Mouse (Mus musculus) cerebellum, postnatal 14 days (tissue): Measurements from ENCODE around the gene Nprl3.

Experiments
- DNase-seq, 2 experiments: peaks; one replicate each; pipeline ENCODE4 v3.0.0; 2021; ENCODE audit warnings: mixed read lengths in 2 of 2

The Nprl3 gene

DNA sequence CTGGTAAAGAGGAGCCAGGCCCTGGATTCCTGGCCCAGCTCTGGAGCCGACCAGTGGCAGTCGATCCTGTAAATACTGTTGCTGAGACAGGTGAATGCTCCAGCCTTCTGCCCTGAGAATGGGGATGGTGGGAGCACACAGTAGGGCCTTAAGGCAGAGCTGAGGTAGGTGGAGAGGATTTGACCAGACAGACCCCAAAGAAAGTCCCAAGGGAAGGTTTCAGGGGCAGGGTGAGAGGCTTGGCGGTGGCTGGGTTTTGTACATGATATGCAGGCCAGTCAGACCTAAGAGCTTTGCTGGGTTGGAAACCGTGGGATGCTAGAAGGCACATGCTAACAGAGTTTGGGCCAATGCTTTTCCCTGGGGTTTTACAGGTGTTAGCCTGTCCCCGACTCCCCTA, 72.9 kb downstream of the Nprl3 start:
- no peak for DNase-seq

DNA sequence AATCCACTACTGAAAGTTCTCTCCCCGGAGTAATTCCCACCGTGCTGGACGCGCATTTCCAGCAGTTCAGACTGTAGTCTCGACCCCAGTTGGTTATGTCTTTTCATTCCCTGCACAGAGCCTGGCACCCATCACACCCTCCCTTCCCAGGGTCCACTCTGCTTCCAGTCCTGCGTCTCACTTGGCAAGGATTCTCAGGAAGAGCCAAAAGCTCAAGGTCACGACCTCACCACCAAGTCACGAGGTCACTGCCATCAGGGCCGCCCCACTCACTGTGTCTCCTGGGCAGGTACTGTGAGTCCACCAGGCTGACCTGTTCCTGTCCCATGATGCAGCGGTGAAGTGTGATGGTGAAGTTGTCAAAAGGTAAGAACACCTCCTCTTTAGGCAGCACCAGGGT, 73.4 kb downstream of the Nprl3 start:
- DNase-seq, result no peak

DNA sequence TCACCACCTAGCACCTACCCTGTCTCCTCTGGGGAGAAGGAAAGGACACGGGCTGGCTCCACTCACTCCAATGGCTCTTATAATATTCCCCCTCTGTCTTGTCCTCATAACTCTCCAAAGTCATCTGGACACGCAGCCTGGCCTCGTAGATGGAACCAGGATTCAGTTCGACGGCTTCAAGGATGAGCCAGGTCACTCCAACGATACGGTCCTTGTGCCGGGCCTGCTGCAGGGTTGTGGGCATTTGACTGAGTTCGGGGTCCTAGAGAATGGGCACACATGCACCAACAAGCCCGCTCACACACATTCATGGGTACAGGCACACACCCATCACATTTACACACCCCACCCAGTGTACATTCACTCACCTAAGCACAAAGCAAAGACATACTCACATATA, 74.4 kb downstream of the Nprl3 start:
- no peak for DNase-seq

DNA sequence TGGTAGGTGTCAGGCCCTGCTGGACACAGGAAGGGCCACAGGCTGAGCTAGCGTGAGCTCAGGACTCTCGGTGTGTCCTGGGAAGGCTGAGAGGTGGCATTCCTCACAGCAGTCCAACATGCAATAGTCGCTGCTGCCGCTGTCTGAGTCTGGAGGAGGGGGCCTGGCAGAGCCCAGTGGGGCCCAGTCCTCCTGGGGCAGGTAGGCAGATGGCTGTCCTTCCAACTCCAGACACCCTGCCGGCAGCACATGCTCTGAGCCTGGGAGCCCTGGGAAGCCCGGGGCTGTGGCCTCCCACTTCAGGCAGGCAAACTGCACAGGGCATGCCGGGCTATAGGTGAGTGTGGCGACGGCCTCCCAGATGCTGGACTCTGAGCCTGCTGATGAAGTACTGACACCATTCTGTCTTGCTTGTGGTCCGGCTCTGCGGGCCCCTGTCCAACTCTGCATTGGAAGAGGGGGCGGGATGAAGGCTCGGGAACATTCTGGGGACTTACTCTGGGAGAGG, 76.8 kb downstream of the Nprl3 start:
- DNase-seq, result peak in 1 of 2 experiments; percentile 26

GRCm38 (mm10) chr11:32190119-32190518, 77.4 kb downstream of the Nprl3 start:
- peak; percentile 25 to 38 for DNase-seq

DNA sequence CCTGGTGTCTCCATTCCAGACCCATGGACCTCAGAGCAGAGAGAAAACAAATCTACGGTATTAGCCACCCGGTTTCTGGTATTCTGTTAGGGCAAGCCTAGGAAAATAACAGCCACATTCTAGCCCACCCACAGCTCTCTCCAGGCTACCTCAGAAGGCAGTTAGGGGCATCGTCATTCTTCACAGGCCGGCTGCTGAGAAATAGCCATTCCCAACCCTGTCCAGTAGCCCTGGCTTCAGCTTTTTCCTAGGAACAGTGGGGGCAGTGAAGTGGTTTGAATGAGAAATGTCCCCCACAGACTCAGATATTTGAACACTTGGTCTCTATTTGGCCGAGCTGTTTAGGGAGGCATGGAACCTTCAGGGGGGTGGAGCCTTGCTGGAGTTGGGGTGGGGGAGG, 78.1 kb downstream of the Nprl3 start:
- DNase-seq, result no peak

DNA sequence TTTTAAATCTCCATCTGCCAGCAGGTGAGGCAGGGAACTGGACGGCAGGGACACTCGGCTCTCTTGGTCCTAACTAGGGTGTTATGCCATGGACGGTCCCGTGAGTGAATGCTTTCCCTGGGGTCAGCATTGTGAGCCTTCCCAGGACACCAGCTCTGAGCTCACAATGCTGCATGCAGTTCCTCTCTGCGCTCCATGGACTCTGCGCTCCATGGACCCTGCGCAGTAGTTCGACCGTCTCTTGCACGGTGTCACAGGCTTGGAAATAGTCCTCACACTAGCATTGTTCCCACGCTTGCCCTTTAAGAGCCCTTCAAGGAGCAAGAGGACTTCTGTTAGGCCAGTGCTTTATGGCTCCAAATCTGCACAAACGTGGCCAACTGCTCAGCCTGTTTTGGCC, 78.6 kb downstream of the Nprl3 start:
- no peak for DNase-seq

DNA sequence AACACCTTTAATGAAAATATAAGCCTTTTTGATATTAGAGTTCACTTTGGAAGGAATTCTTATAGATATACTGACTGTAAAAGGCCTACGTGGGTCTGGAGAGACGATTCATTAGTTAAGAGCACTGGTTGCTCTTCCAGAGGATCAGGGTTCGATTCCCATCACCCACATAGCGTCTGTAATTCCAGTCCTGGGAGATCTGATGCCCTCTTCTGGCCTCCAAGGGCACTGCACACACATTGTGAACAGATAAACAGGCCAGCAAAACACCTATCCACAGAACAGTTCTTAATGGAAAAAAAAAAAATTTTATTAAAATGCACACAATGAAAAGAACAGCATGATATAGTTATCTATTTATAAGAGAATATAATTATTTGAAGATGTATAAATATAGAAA, 80.3 kb downstream of the Nprl3 start:
- DNase-seq, result no peak

- no peak for DNase-seq
Observed at GRCm38 (mm10) chr11:32186031-32186430, 81.5 kb downstream of the Nprl3 start.

DNA sequence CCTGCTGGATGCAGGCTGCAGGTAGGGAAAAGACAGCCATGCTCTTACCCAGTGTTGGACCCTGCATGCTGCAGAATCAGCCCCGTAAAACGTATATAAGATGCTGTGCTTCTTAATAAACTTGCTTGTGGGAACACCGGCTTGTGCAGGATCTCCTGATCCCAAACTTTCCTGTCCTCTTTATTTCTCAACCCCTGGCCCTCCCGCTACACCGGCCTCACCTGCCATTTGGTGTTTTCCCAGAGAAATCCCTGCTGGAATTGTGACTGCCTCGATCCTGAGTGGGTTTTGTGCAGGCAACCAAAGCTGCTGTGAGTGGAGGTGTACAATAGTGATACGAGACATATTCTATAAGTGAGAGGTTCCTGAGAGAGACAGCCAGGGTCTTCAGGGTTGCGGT, 83.0 kb downstream of the Nprl3 start:
- no peak for DNase-seq

GRCm38 (mm10) chr11:32181973-32182868, 85.3 kb downstream of the Nprl3 start:
- peak; percentile 97 to 98 for DNase-seq

GRCm38 (mm10) chr11:32181246-32181645, 86.3 kb downstream of the Nprl3 start:
- no peak for DNase-seq

GRCm38 (mm10) chr11:32178506-32178905, 89.0 kb downstream of the Nprl3 start:
- no peak for DNase-seq
